Mouse (Mus musculus) limb, embryonic 14.5 days (tissue): ENCODE data around the gene Rnf103. TPM values are rescaled to one million over a fixed set of nuclear protein-coding genes. Genes with fewer than 3 reads are reported as not detected.

Source experiments
- ATAC-seq: fragments of 200-750 bp; cut with Nextera tagmentation; 2 replicates; pipeline ENCODE4 v1.8.0; 2017; ENCODE audit warnings: low read depth, moderate number of reproducible peaks, moderate TSS enrichment; ENCODE audit not compliant: low FRiP score
- DNase-seq: peaks from one replicate; pipeline ENCODE4 v3.0.0-alpha.2; 2015; ENCODE audit warnings: low spot score
- H3K27ac ChIP-seq: fragments of 300-500 bp; sonication (generic); replicated peaks from 2 replicates; pipeline ENCODE4 v1.5.1; 2014; ENCODE audit warnings: low read depth, mild to moderate bottlenecking, low read length, moderate library complexity, mixed read lengths
- H3K27me3 ChIP-seq: fragments of 300-500 bp; sonication (generic); 2 replicates; pipeline ENCODE4 v1.6.1; 2014; ENCODE audit warnings: low read length, mixed read lengths; ENCODE audit not compliant: control insufficient read depth, insufficient read depth
- H3K36me3 ChIP-seq: fragments of 300-500 bp; sonication (generic); 2 replicates; pipeline ENCODE4 v1.6.1; 2014; ENCODE audit warnings: mild to moderate bottlenecking, low read length, moderate library complexity, mixed read lengths; ENCODE audit not compliant: control insufficient read depth, insufficient read depth
- H3K4me1 ChIP-seq: fragments of 300-500 bp; sonication (generic); 2 replicates; pipeline ENCODE4 v1.6.1; 2014; ENCODE audit warnings: antibody characterized with exemption, low read length, mixed read lengths; ENCODE audit not compliant: control insufficient read depth, insufficient read depth
- H3K4me2 ChIP-seq: fragments of 300-500 bp; sonication (generic); replicated peaks from 2 replicates; pipeline ENCODE4 v1.6.1; 2014; ENCODE audit warnings: low read depth, mild to moderate bottlenecking, low read length, moderate library complexity; ENCODE audit not compliant: severe bottlenecking
- H3K4me3 ChIP-seq: fragments of 300-500 bp; sonication (generic); replicated peaks from 2 replicates; pipeline ENCODE4 v1.5.1; 2014; ENCODE audit warnings: low read length
- H3K9ac ChIP-seq: fragments of 300-500 bp; sonication (generic); 2 replicates; pipeline ENCODE4 v1.6.1; 2014; ENCODE audit warnings: mild to moderate bottlenecking, low read depth, low read length, moderate library complexity; ENCODE audit not compliant: severe bottlenecking
- H3K9me3 ChIP-seq: fragments of 300-500 bp; sonication (generic); 2 replicates; pipeline ENCODE4 v1.6.1; 2016; ENCODE audit warnings: low read length; ENCODE audit not compliant: control insufficient read depth
- POLR2A ChIP-seq: fragments of 200-500 bp; IDR thresholded peaks from 2 replicates; pipeline ENCODE4 v1.8.0; 2012; ENCODE audit warnings: inconsistent platforms, mild to moderate bottlenecking, moderate library complexity, borderline replicate concordance; ENCODE audit not compliant: insufficient read depth, insufficient read length; ENCODE audit errors: extremely low read depth
- WGBS: fragments of 180-500 bp; shearing (Covaris S2); extraction: QIAGEN DNeasy Blood & Tissue Kit; methylation state at CpG from one replicate; pipeline ENCODE4 v1.1.7; 2014; 5-methylcytosine and 5-hydroxymethylcytosine counted together
- polyA plus RNA-seq, 2 experiments: library from polyadenylated mRNA; depleted of rRNA in 1 of 2; stranded (reverse) in 1 of 2; unstranded in 1 of 2; fragments of >200 nt; fragmentation: Nextera tagmentation in 1 of 2; extraction: Ambion mirVana in 1 of 2; gene quantifications; 2 replicates each; pipeline versions ENCODE4 v1.2.1 to v1.2.3; 2012 to 2014

Rnf103 gene
- polyA plus RNA-seq, 2 experiments, result 15.4 to 19.8 TPM

DNA sequence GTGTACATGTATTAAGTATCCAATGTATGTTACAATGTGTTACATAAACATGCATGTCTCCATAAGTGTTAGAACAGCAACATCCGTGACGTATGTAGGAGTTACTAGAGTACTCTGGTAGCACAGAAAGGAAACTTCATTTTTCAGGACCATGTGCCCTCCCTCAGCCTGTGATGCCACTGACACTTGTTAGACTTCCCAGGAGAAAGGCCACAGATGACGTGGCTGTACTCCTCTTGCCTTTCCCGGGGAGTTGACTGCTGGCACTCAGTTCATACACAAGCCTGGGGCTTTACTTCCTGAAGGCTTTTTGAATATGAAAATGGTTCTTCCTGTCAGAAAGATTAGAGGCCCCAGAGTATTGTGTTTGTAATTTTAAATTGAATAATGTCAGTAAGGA is 10.4 kb downstream of the Rnf103 start:
- Histone ChIP-seq H3K9ac (no peak overlapping the region), H3K9me3 (no peaks in the 10 kb centered on the region), H3K4me1 (no peaks in the 10 kb centered on the region), H3K4me2 (no peak overlapping the region), H3K27ac (no peak overlapping the region), H3K27me3 (no peaks in the 10 kb centered on the region), H3K36me3 (peaks cover 36% of the 10 kb centered on the region), H3K4me3 (no peak overlapping the region)
- DNase-seq, result no peak
- WGBS, result 88% methylated on average over 4 of the region's 4 CpGs
- no peak for TF ChIP-seq POLR2A
- ATAC-seq, result no peak

DNA sequence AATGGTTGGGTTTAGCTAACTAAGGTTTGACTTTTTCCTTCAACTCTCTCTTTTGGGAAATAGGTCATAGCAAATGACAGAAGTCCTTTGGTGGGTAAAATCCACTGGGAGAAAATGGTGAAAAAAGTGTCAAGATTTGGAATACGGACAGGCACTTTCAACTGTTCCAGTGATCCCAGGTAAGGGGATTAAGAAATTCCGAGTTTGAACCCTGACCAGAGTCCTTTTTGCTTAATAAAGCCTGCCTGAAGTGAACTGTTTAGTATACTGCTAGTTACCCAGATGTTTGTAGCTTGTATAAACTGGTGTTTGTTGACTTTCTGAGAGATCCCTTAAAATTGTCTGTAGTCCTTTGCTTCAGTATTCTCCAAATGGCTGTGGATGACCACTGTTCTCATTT is 12.0 kb downstream of the Rnf103 start:
- no peak for TF ChIP-seq POLR2A
- no peak for ATAC-seq
- WGBS, result 86% methylated on average over 2 of the region's 2 CpGs
- Histone ChIP-seq H3K4me1 (no peaks in the 10 kb centered on the region), H3K4me2 (no peak overlapping the region), H3K9ac (no peak overlapping the region), H3K9me3 (no peaks in the 10 kb centered on the region), H3K27me3 (no peaks in the 10 kb centered on the region), H3K27ac (no peak overlapping the region), H3K36me3 (peaks cover 44% of the 10 kb centered on the region), H3K4me3 (no peak overlapping the region)
- DNase-seq, result no peak

DNA sequence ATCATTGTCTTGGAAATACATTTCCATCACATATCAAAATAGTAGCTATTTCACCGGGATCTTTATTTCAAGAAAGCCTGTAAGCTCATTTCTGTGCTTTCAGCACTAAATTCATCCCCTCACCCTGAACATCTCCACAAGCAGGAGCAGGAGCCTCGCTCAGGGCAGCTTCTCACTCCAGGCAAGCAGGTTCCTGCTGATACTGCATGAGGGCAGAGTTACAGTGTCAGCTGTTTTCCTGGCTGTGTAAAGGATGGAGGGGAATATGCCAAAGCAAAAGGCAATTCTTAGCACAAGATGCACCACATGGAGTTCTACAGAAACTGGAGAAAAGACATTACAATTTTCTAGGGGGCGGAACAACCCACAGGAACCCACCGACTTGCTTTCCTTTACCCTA is 25.8 kb downstream of the Rnf103 start:
- Histone ChIP-seq H3K4me1 (no peaks in the 10 kb centered on the region), H3K27me3 (no peaks in the 10 kb centered on the region), H3K36me3 (0 out of 2 replicates have a peak, but pooled peaks cover 3% of the 10 kb centered on the region), H3K4me2 (no peak overlapping the region), H3K27ac (no peak overlapping the region), H3K4me3 (no peak overlapping the region), H3K9ac (no peak overlapping the region), H3K9me3 (no peaks in the 10 kb centered on the region)
- ATAC-seq, result no peak
- TF ChIP-seq POLR2A, result no peak
- 86% methylated on average over 4 of the region's 4 CpGs for WGBS
- no peak for DNase-seq

DNA sequence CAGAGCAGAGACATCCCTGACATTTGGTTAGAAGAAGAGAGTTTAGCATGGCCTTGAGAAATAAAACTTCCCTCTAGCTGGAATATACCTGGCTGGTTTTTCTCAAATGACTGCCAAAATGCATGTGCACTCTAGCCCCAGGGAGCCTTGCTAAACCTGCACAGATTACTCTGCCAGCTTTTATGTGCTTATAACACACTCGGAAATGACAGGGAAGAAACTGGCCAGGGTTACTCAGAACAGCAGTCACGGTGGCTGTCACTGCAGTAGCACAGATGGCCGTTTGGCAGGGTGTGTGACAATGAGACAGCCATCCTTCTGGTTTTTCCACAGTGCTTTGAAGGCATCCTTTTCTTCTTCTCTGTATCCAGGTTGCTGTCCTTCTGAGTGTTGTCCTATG is 31.9 kb downstream of the Rnf103 start:
- Histone ChIP-seq H3K4me3 (no peak overlapping the region), H3K27ac (no peak overlapping the region), H3K27me3 (no peaks in the 10 kb centered on the region), H3K36me3 (no peaks in the 10 kb centered on the region), H3K9ac (no peak overlapping the region), H3K4me2 (no peak overlapping the region), H3K9me3 (no peaks in the 10 kb centered on the region), H3K4me1 (no peaks in the 10 kb centered on the region)
- DNase-seq, result peak; percentile 3
- no peak for ATAC-seq
- no peak for TF ChIP-seq POLR2A
- 14% methylated on average over 3 of the region's 3 CpGs for WGBS

DNA sequence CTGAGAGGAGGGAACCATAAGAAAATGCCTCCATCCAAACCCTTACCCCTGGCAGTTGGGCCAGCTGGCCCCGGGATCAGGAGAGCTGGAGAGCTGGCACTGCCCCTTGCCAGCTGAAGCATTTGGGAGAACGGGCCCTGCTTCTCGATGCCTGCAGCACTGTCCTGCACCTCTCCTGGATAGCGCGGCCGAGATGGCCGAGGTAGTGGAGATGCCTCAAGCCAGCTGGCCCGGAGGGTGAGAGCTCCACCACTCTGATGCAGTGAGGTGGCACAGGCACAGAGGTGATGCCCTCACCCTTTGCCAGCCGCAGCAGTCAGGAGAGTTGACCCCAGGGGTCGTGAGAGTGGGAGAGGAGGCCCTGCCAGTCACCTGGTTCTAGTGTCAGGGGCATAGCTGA is 33.4 kb downstream of the Rnf103 start:
- Histone ChIP-seq H3K27ac (no peak overlapping the region), H3K4me3 (no peak overlapping the region), H3K9me3 (no peaks in the 10 kb centered on the region), H3K36me3 (no peaks in the 10 kb centered on the region), H3K9ac (no peak overlapping the region), H3K4me1 (no peaks in the 10 kb centered on the region), H3K4me2 (no peak overlapping the region), H3K27me3 (no peaks in the 10 kb centered on the region)
- no peak for DNase-seq
- no peak for TF ChIP-seq POLR2A
- no peak for ATAC-seq
- WGBS, result 88% methylated on average over 10 of the region's 10 CpGs

DNA sequence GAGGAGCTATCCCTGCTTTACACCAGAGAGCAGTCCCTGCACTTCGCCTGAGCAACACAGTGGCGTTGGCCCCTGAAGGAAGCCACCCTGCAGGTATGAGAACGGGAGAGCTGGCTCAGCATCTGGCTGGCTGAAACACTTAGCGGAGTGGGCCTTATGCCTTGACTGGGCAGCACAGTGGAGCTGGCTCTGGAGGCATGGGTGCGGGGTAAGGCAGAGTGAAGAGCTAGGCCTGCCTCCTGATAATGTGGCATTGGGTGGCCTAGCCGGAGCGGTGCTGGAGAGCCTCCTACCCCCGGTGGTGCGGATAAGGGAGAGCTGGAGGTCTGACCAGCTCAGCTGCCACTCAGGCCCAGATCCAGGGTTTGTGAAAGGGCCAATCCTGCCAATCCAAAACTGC is 34.1 kb downstream of the Rnf103 start:
- TF ChIP-seq POLR2A, result no peak
- H3K27me3 ChIP-seq, result no peaks in the 10 kb centered on the region
- H3K4me3 ChIP-seq, result no peak overlapping the region
- H3K4me1 ChIP-seq, result no peaks in the 10 kb centered on the region
- 88% methylated on average over 9 of the region's 9 CpGs for WGBS
- no peak overlapping the region for H3K4me2 ChIP-seq
- DNase-seq (no peak), ATAC-seq (no peak)
- H3K9ac ChIP-seq, result no peak overlapping the region
- H3K27ac ChIP-seq, result no peak overlapping the region
- H3K9me3 ChIP-seq, result no peaks in the 10 kb centered on the region
- H3K36me3 ChIP-seq, result no peaks in the 10 kb centered on the region
